Mouse (Mus musculus) liver, embryonic 14.5 days (tissue): Measurements from ENCODE around the gene Oaf. TPM values are rescaled to one million over a fixed set of nuclear protein-coding genes. Genes with fewer than 3 reads are reported as not detected.

Experiments
- ATAC-seq: fragments of 200-750 bp; cut with Nextera tagmentation; 2 replicates; pipeline ENCODE4 v1.8.0; 2017; ENCODE audit warnings: moderate number of reproducible peaks, mild to moderate bottlenecking, moderate library complexity; ENCODE audit not compliant: insufficient read depth
- DNase-seq, 3 experiments: peaks; one replicate each; pipeline ENCODE4 v3.0.0-alpha.2; 2012 to 2013; ENCODE audit warnings: low read depth in 3 of 3, low spot score in 3 of 3
- H3K27ac ChIP-seq: fragments of 300-500 bp; sonication (generic); 2 replicates; pipeline ENCODE4 v1.5.1; 2014; ENCODE audit warnings: moderate library complexity, mild to moderate bottlenecking, control low read depth, inconsistent platforms
- H3K27me3 ChIP-seq: fragments of 300-500 bp; sonication (generic); 2 replicates; pipeline ENCODE4 v1.6.1; 2014; ENCODE audit warnings: mild to moderate bottlenecking, low read length, moderate library complexity; ENCODE audit not compliant: control insufficient read depth, insufficient read depth
- H3K36me3 ChIP-seq: fragments of 300-500 bp; sonication (generic); replicated peaks from 2 replicates; pipeline ENCODE4 v1.6.1; 2014; ENCODE audit warnings: low read depth; ENCODE audit not compliant: control insufficient read depth, insufficient read depth
- H3K4me1 ChIP-seq, 2 experiments: fragments of 200-500 bp in 1 of 2; fragments of 300-500 bp in 1 of 2; sonication (generic) in 1 of 2; replicated peaks; 2 replicates each; pipeline ENCODE4 v1.6.1; 2012 to 2014; ENCODE audit warnings: antibody characterized with exemption in 1 of 2, inconsistent platforms in 1 of 2, low read length in 1 of 2; ENCODE audit not compliant: control insufficient read depth in 2 of 2, insufficient read depth in 2 of 2
- H3K4me2 ChIP-seq: fragments of 300-500 bp; sonication (generic); 2 replicates; pipeline ENCODE4 v1.6.1; 2014; ENCODE audit warnings: low read depth, mild to moderate bottlenecking, control low read depth, moderate library complexity
- H3K4me3 ChIP-seq, 2 experiments: fragments of 200-500 bp in 1 of 2; fragments of 300-500 bp in 1 of 2; sonication (generic) in 1 of 2; 2 replicates each; pipeline ENCODE4 v1.5.1; 2012 to 2014; ENCODE audit warnings: low read depth in 2 of 2, low read length in 2 of 2, mild to moderate bottlenecking in 2 of 2, control low read depth in 1 of 2, inconsistent platforms in 1 of 2, moderate library complexity in 1 of 2; ENCODE audit not compliant: insufficient read depth in 1 of 2
- H3K9ac ChIP-seq: fragments of 300-500 bp; sonication (generic); replicated peaks from 2 replicates; pipeline ENCODE4 v1.6.1; 2014; ENCODE audit warnings: mild to moderate bottlenecking, control low read depth, moderate library complexity
- H3K9me3 ChIP-seq: fragments of 300-500 bp; sonication (generic); 2 replicates; pipeline ENCODE4 v1.6.1; 2016; ENCODE audit warnings: low read length, mixed read lengths; ENCODE audit not compliant: control insufficient read depth
- CTCF ChIP-seq: IDR thresholded peaks from 2 replicates; pipeline ENCODE4 v1.5.1; 2016; ENCODE audit warnings: antibody characterized with exemption, low read depth, control low read depth
- EP300 ChIP-seq: IDR thresholded peaks from 2 replicates; pipeline ENCODE4 v1.6.1; 2016; ENCODE audit warnings: antibody characterized with exemption, low read depth
- WGBS: fragments of 180-500 bp; shearing (Covaris S2); extraction: QIAGEN DNeasy Blood & Tissue Kit; methylation state at CpG from one replicate; pipeline ENCODE4 v1.1.7; 2014; ENCODE audit not compliant: insufficient replicate concordance; 5-methylcytosine and 5-hydroxymethylcytosine counted together
- polyA plus RNA-seq, 2 experiments: library from polyadenylated mRNA; depleted of rRNA in 1 of 2; stranded (reverse) in 1 of 2; unstranded in 1 of 2; fragments of >200 nt; fragmentation: Nextera tagmentation in 1 of 2; extraction: Ambion mirVana in 1 of 2; gene quantifications; 2 replicates each; pipeline versions ENCODE4 v1.2.1 to v1.2.3; 2012 to 2014

Oaf gene
- polyA plus RNA-seq, 2 experiments = 29.4 to 37.1 TPM

DNA sequence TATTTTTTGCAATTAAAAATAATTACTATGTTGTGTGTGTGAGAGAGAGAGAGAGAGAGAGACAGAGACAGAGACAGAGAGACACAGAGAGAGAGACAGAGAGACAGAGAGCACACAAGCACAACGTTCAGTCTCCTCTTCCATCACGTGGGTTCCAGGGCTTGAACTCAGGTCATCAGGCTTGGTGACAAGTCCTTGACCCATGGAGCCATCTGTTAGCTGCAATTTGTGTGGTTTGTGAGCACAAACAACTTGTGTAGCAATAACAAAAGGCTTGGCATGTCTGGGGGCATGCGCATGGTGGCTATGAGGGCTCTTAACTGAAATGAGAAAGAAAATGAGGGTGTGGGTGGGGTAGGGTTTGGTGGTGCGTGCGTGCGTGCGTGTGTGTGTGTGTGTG is 20.9 kb upstream of the Oaf start:
- TF ChIP-seq CTCF = no peak
- TF ChIP-seq EP300 = no peak

DNA sequence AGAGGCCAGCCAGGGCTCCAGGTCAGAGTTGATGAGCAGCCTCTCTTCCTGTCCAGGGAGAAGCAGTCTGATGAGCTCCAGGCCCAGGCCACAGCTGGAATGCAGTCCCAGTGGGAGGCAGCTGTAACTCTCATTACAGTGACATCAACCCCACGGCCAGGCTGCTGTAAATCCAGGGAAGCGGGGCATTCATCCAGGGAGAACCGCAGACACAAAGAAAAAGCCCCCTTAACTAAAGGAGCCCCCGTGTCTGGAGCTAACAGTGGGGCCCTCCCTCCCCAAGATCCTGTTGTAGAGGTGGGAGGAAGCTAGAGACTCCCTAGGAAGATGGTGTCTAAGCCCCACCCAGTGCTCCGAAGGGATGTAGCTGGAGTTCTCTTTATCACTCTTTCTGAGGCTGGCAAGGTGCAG is 13.6 kb upstream of the Oaf start:
- Histone ChIP-seq H3K9ac (no peak overlapping the region), H3K9me3 (no peaks in the 10 kb centered on the region), H3K4me2 (no peak overlapping the region), H3K4me1 (peaks cover 0 to 3% of the 10 kb centered on the region in 2 experiments; a peak in 2 of 4 replicates), H3K36me3 (no peaks in the 10 kb centered on the region), H3K4me3 (no peak overlapping the region), H3K27ac (no peak overlapping the region), H3K27me3 (no peaks in the 10 kb centered on the region)
- TF ChIP-seq CTCF (no peak), EP300 (no peak)
- ATAC-seq (no peak), DNase-seq (no peak)
- 57% methylated on average over 5 of the region's 5 CpGs for WGBS

More for the DNA sequence above, 20.9 kb upstream of the Oaf start:
- Histone ChIP-seq H3K27ac (no peak overlapping the region), H3K36me3 (no peaks in the 10 kb centered on the region), H3K4me3 (no peak overlapping the region), H3K9ac (no peak overlapping the region), H3K9me3 (no peaks in the 10 kb centered on the region), H3K27me3 (no peaks in the 10 kb centered on the region), H3K4me2 (no peak overlapping the region), H3K4me1 (peaks cover 8 to 34% of the 10 kb centered on the region in 2 experiments; a peak in 3 of 4 replicates)
- ATAC-seq (no peak), DNase-seq (no peak)
- WGBS = 73% methylated on average over 7 of the region's 7 CpGs

DNA sequence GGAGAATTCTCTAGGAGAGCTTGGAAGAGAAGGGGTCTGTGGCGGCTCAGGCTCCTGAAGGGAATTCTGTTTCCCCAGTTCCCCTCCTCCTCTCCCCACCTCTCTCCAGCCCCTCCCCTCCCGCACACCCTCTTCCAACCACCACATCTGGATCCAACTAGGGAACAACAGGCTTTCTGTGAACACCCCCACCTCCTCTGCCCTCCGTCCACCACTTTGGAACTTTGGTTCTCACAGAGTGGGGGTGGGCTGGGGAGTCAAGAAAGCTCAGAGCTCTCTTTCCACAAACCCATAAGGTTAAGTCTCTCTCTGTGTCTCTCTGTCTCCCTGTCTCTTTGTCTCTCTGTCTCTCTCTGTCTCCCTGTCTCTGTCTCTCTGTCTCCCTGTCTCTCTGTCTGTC is 13.1 kb upstream of the Oaf start:
- 77% methylated on average over 3 of the region's 3 CpGs for WGBS
- Histone ChIP-seq H3K4me2 (no peak overlapping the region), H3K36me3 (no peaks in the 10 kb centered on the region), H3K9me3 (no peaks in the 10 kb centered on the region), H3K27ac (no peak overlapping the region), H3K9ac (no peak overlapping the region), H3K4me3 (no peak overlapping the region), H3K4me1 (peaks cover 0 to 3% of the 10 kb centered on the region in 2 experiments; a peak in 2 of 4 replicates), H3K27me3 (no peaks in the 10 kb centered on the region)
- DNase-seq = no peak
- no peak for ATAC-seq
- no peak for TF ChIP-seq CTCF
- no peak for TF ChIP-seq EP300

DNA sequence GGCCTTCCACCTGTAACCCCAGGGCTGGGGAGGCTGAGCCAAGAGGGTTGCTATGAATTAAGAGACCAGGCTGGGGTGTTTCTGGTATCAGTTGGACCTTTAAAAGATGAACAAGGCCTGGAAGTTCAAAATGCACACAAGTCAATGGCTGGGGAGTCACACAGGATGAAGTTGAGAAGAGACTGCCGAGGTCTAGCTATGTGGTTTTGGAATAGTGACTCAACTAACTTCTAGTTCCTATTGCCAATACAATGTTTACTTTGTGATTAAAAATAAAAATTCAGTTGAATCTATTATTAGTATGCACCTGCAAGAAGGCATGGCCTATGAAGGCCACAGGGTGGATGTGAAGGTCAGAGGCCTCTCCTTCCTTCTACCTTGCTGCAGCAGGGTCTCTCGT is 12.1 kb upstream of the Oaf start:
- no peak overlapping the region for H3K4me2 ChIP-seq
- no peak for ATAC-seq
- WGBS = 69% methylated on average over 2 of the region's 2 CpGs
- no peaks in the 10 kb centered on the region for H3K9me3 ChIP-seq
- DNase-seq = no peak
- H3K27me3 ChIP-seq = no peaks in the 10 kb centered on the region
- no peak overlapping the region for H3K4me3 ChIP-seq
- H3K9ac ChIP-seq = no peak overlapping the region
- TF ChIP-seq CTCF (no peak), EP300 (no peak)
- H3K4me1 ChIP-seq = peaks cover 6 to 9% of the 10 kb centered on the region in 2 experiments
- no peaks in the 10 kb centered on the region for H3K36me3 ChIP-seq
- H3K27ac ChIP-seq = no peak overlapping the region

DNA sequence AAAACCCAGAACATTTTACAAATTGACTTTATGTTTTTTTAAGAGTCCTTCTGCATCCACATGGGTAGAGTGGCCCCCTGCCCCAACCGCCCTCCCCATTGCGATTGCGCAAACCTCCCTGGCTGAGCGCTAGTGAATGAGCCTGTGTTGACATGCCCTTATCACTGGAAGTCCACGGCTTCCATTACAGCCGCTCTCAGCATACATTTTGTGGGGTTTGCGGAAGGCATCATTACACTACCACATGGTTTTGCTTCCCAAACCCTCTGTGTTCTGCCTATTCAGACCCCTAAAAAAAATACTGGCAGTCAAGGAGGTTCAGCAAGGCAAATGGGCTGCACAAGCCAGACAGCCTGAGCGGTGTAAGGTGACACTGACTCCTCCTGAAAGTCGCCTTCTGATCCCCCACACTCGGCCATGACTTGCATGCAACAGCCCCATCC is 7.0 kb upstream of the Oaf start:
- 10% methylated on average over 10 of the region's 10 CpGs for WGBS
- peaks cover 29 to 50% of the 10 kb centered on the region in 2 experiments for H3K4me1 ChIP-seq
- peak overlapping the region; percentile 40; the same call in 1 of the 2 replicates for H3K9ac ChIP-seq
- peak overlapping the region; percentile 58 for H3K4me2 ChIP-seq
- peak overlapping the region; percentile 16 to 18; a peak in 3 of 4 replicates for H3K4me3 ChIP-seq
- no peaks in the 10 kb centered on the region for H3K27me3 ChIP-seq
- ATAC-seq (peak; percentile 56), DNase-seq (peak in 2 of 3 experiments; percentile 46 to 49)
- H3K9me3 ChIP-seq = no peaks in the 10 kb centered on the region
- H3K27ac ChIP-seq = peak overlapping the region; percentile 46
- TF ChIP-seq EP300 = no peak
- no peak for TF ChIP-seq CTCF
- no peaks in the 10 kb centered on the region for H3K36me3 ChIP-seq
